19 mouse cellular contexts compared by ENCODE assay signal in genomic region chr2:63120316-63120715, GRCm38 (mm10).
DNase-seq lines count a peak whose midpoint lies in the region; ATAC-seq and TF ChIP-seq lines count a peak whose summit lies in the region.
"Had no signal": no experiment of that assay in that cellular context is flagged by ENCODE, and none has a peak within 500 bp of the region (broad histone marks: within the 10 kb centered on the region; RNA-seq: fewer than 3 reads in every experiment).

No protein-coding gene starts in this region.

- no peak for DNase-seq in stomach, postnatal 0 days (ENCODE audit: low spot score)
- no peak for DNase-seq in left cerebral cortex, adult 9 months (ENCODE audit: low spot score in 2 of 2)
- DNase-seq: adrenal gland, adult 2 months; adrenal gland, adult 8-10 months; adrenal gland, postnatal 10 days; adrenal gland, postnatal 14 days; adrenal gland, postnatal 25 days; adrenal gland, postnatal 36 days; B cell, adult 2 months; cerebellum, adult 11 months; cerebellum, adult 11-12 months; cerebellum, adult 18-20 months had no signal

- H3K36me3 ChIP-seq in intestine, postnatal 0 days (ENCODE audit: control insufficient read depth, insufficient read depth): no peaks in the 10 kb centered on the region
- H3K36me3 ChIP-seq in intestine, embryonic 16.5 days (ENCODE audit: control insufficient read depth, insufficient read depth, low read length): no peaks in the 10 kb centered on the region
- no peaks in the 10 kb centered on the region for H3K36me3 ChIP-seq in stomach, postnatal 0 days (ENCODE audit: control insufficient read depth, insufficient read depth, low read length)
- H3K36me3 ChIP-seq: G1E had no signal

- ATAC-seq in intestine, postnatal 0 days: peak; percentile 81
- ATAC-seq in intestine, embryonic 16.5 days: no peak
- peak; percentile 73; the same call in 1 of the 2 replicates for ATAC-seq in stomach, postnatal 0 days (ENCODE audit: low FRiP score, low TSS enrichment)
- ATAC-seq: activated CD4-positive, CD25-positive, alpha-beta regulatory T cell, adult 4 months; CD4-positive, CD25-positive, alpha-beta regulatory T cell, adult 4 months; Patski had no signal

- no peak overlapping the region for H3K27ac ChIP-seq in intestine, postnatal 0 days (ENCODE audit: low read depth, low read length)
- no peak overlapping the region for H3K27ac ChIP-seq in intestine, embryonic 16.5 days (ENCODE audit: low read length)
- no peak overlapping the region for H3K27ac ChIP-seq in stomach, postnatal 0 days (replicated peaks)

- 54% methylated on average over 3 of the region's 3 CpGs for WGBS in intestine, postnatal 0 days
- 67% methylated on average over 3 of the region's 3 CpGs for WGBS in intestine, embryonic 16.5 days
- 58% methylated on average over 3 of the region's 3 CpGs for WGBS in stomach, postnatal 0 days

- H3K4me3 ChIP-seq in intestine, postnatal 0 days (ENCODE audit: low read depth, low read length): no peak overlapping the region
- H3K4me3 ChIP-seq in intestine, embryonic 16.5 days (ENCODE audit: low read length): no peak overlapping the region
- no peak overlapping the region for H3K4me3 ChIP-seq in stomach, postnatal 0 days (ENCODE audit: low read depth, low read length)

- TF ChIP-seq CTCF in intestine, postnatal 0 days (IDR thresholded peaks at IDR 0.05; ENCODE audit: low read depth): no peak
- no peak for TF ChIP-seq CTCF in stomach, postnatal 0 days (IDR thresholded peaks at IDR 0.05; ENCODE audit: low read depth)

- H3K9ac ChIP-seq in intestine, postnatal 0 days (ENCODE audit: low read depth, low read length): no peak overlapping the region
- no peak overlapping the region for H3K9ac ChIP-seq in intestine, embryonic 16.5 days (ENCODE audit: low read depth, low read length)
- no peak overlapping the region for H3K9ac ChIP-seq in stomach, postnatal 0 days (ENCODE audit: low read length)

- peaks cover 4% of the 10 kb centered on the region; the same call in 1 of the 2 replicates for H3K4me1 ChIP-seq in intestine, postnatal 0 days (replicated peaks; ENCODE audit: control insufficient read depth, insufficient read depth, low read length)
- H3K4me1 ChIP-seq in intestine, embryonic 16.5 days (ENCODE audit: control insufficient read depth, insufficient read depth, low read length): no peaks in the 10 kb centered on the region
- H3K4me1 ChIP-seq in stomach, postnatal 0 days (replicated peaks; ENCODE audit: control insufficient read depth, insufficient read depth): no peaks in the 10 kb centered on the region

- no peak overlapping the region for H3K4me2 ChIP-seq in intestine, postnatal 0 days (replicated peaks; ENCODE audit: low read depth)
- H3K4me2 ChIP-seq in intestine, embryonic 16.5 days (ENCODE audit: low read depth, low read length): no peak overlapping the region
- no peak overlapping the region for H3K4me2 ChIP-seq in stomach, postnatal 0 days (replicated peaks; ENCODE audit: low read depth)

- no peaks in the 10 kb centered on the region for H3K9me3 ChIP-seq in intestine, postnatal 0 days (ENCODE audit: control insufficient read depth)
- H3K9me3 ChIP-seq in intestine, embryonic 16.5 days (ENCODE audit: control insufficient read depth, low read length): no peaks in the 10 kb centered on the region
- no peaks in the 10 kb centered on the region for H3K9me3 ChIP-seq in stomach, postnatal 0 days (ENCODE audit: control insufficient read depth, low read length)
- H3K9me3 ChIP-seq: G1E had no signal

- no peak for TF ChIP-seq EP300 in stomach, postnatal 0 days (optimal IDR thresholded peaks at IDR 0.05)

- H3K27me3 ChIP-seq in intestine, postnatal 0 days (replicated peaks; ENCODE audit: control insufficient read depth, insufficient read depth, low read length): no peaks in the 10 kb centered on the region
- H3K27me3 ChIP-seq in intestine, embryonic 16.5 days (replicated peaks; ENCODE audit: control insufficient read depth, insufficient read depth, low read length): no peaks in the 10 kb centered on the region
- H3K27me3 ChIP-seq in stomach, postnatal 0 days (ENCODE audit: control insufficient read depth, insufficient read depth, low read length): no peaks in the 10 kb centered on the region
- H3K27me3 ChIP-seq: CH12.LX had no signal
